ENCODE assay signal across 8 mouse cellular contexts in genomic region chr9:20868448-20869001, GRCm38 (mm10). TPM values are rescaled to one million over a fixed set of nuclear protein-coding genes. Genes with fewer than 3 reads are reported as not detected.
DNase-seq lines count a peak whose midpoint lies in the region; ATAC-seq and TF ChIP-seq lines count a peak whose summit lies in the region.

Gene A230050P20Rik (plus strand): TSS chr9:20868642.

- H3K27ac ChIP-seq in CH12.LX (ENCODE audit: insufficient read depth, low read depth), result no peak within 1 kb of the TSS
- H3K27ac ChIP-seq in embryonic fibroblast, embryonic 13.5 days (ENCODE audit: insufficient read depth, low read length), result no peak within 1 kb of the TSS
- H3K27ac ChIP-seq in layer of hippocampus, adult 2 months, result peak within 1 kb of the TSS; percentile 90
- no peak within 1 kb of the TSS for H3K27ac ChIP-seq in lung, embryonic 14.5 days (ENCODE audit: low read depth)

- H3K36me3 ChIP-seq in CH12.LX (replicated peaks in 1 of 2; ENCODE audit: control insufficient read depth in 1 of 2, insufficient read depth in 1 of 2, low read length in 1 of 2), result peaks cover 29 to 31% of the 10 kb centered on the region in 2 experiments
- no peaks in the 10 kb centered on the region for H3K36me3 ChIP-seq in lung, embryonic 14.5 days (ENCODE audit: insufficient read depth)

- no peaks in the 10 kb centered on the region for H3K79me2 ChIP-seq in CH12.LX (replicated peaks; ENCODE audit: control insufficient read depth, extremely low read depth, insufficient read depth, poor library complexity, severe bottlenecking)

- in situ Hi-C loops in CH12.LX (cut with MboI; ENCODE audit: low pct_ligation_motif_present, low pct_unique_long_range_greater_than_20kb, low sequenced_read_pairs), result no loop called here

- no peak for DNase-seq in CH12.LX (ENCODE audit: extremely low read depth)
- no peak for DNase-seq in adrenal gland, adult 8-10 months
- peak; percentile 57 to 58 for DNase-seq in heart, postnatal 36 days
- DNase-seq in layer of hippocampus, adult 2 months (ENCODE audit: low spot score in 2 of 2), result peak; percentile 77
- peak; percentile 66 for DNase-seq in lung, embryonic 14.5 days
- no peak for DNase-seq in MN1 (ENCODE audit: low spot score)

- no peak for TF ChIP-seq EP300 in CH12.LX (IDR thresholded peaks at IDR 0.05; ENCODE audit: low read length)

- peak within 1 kb of the TSS; percentile 60 to 80 (median 65) for H3K4me3 ChIP-seq in CH12.LX (replicated peaks in 1 of 3; ENCODE audit: low read depth in 2 of 3, low read length in 2 of 3, poor library complexity in 1 of 3)
- H3K4me3 ChIP-seq in embryonic fibroblast, embryonic 13.5 days (ENCODE audit: insufficient read depth, low read length), result peak within 1 kb of the TSS; percentile 47
- H3K4me3 ChIP-seq in layer of hippocampus, adult 2 months, result peak within 1 kb of the TSS; percentile 77
- peak within 1 kb of the TSS; percentile 43 for H3K4me3 ChIP-seq in lung, embryonic 14.5 days (ENCODE audit: low read depth, low read length)

- no peak for TF ChIP-seq CTCF in CH12.LX (conservative IDR thresholded peaks at IDR 0.05 in 1 of 2, IDR thresholded peaks at IDR 0.05 in 1 of 2; ENCODE audit: low read depth in 2 of 2, low read length in 2 of 2)
- no peak for TF ChIP-seq CTCF in embryonic fibroblast, embryonic 13.5 days (IDR thresholded peaks at IDR 0.05; ENCODE audit: borderline replicate concordance, insufficient read depth, low read length)
- TF ChIP-seq CTCF in layer of hippocampus, adult 2 months (conservative IDR thresholded peaks at IDR 0.05), result no peak
- no peak for TF ChIP-seq CTCF in lung, embryonic 14.5 days (IDR thresholded peaks at IDR 0.05; ENCODE audit: low read depth)

- H3K27me3 ChIP-seq in CH12.LX (replicated peaks), result peaks cover 58% of the 10 kb centered on the region
- H3K27me3 ChIP-seq in lung, embryonic 14.5 days (ENCODE audit: insufficient read depth, low read length), result peaks cover 23% of the 10 kb centered on the region

- TF ChIP-seq POLR2A in CH12.LX (IDR thresholded peaks at IDR 0.05; ENCODE audit: low read depth, low read length), result peak; percentile 59
- peak; percentile 52; the same call in 1 of the 2 replicates for TF ChIP-seq POLR2A in embryonic fibroblast, embryonic 13.5 days (IDR thresholded peaks at IDR 0.05; ENCODE audit: low read depth, low read length)

- H3K4me1 ChIP-seq in CH12.LX (ENCODE audit: control insufficient read depth in 1 of 2, insufficient read depth in 2 of 2), result peaks cover 0 to 12% of the 10 kb centered on the region in 2 experiments; a peak in 2 of 4 replicates
- H3K4me1 ChIP-seq in embryonic fibroblast, embryonic 13.5 days (ENCODE audit: control insufficient read depth, insufficient read depth, low read length), result no peaks in the 10 kb centered on the region
- H3K4me1 ChIP-seq in lung, embryonic 14.5 days (ENCODE audit: insufficient read depth), result no peaks in the 10 kb centered on the region

- H3K9me3 ChIP-seq in CH12.LX (replicated peaks; ENCODE audit: low read length), result no peaks in the 10 kb centered on the region
- H3K9me3 ChIP-seq in lung, embryonic 14.5 days (ENCODE audit: low read depth, low read length), result no peaks in the 10 kb centered on the region

- ATAC-seq in lung, embryonic 14.5 days (ENCODE audit: insufficient read depth), result peak; percentile 59
- ATAC-seq in neutrophil, adult 5-6 weeks (ENCODE audit: extremely low read depth, insufficient number of reproducible peaks, low FRiP score, poor library complexity, severe bottlenecking), result peak; percentile 16; the same call in 1 of the 2 replicates

- WGBS in lung, embryonic 14.5 days, result 7% methylated on average over 53 of the region's 53 CpGs

- dilution Hi-C loops in CH12.LX (cut with MboI; ENCODE audit: extremely low pct_ligation_motif_present, extremely low pct_unique_long_range_greater_than_20kb, low sequenced_read_pairs), result no loop called here

- peak within 1 kb of the TSS; percentile 77 for H3K9ac ChIP-seq in CH12.LX (ENCODE audit: insufficient read depth, low read depth)
- H3K9ac ChIP-seq in lung, embryonic 14.5 days, result peak within 1 kb of the TSS; percentile 61

- intact Hi-C loops in heart, postnatal 36 days (cut with DNase I), result no loop called here

- TF ChIP-seq RAD21 in CH12.LX (IDR thresholded peaks at IDR 0.05; ENCODE audit: low read depth, low read length), result no peak

- H3K4me2 ChIP-seq in CH12.LX (ENCODE audit: insufficient read depth, low read depth, poor library complexity, severe bottlenecking), result peak within 1 kb of the TSS; percentile 48
- H3K4me2 ChIP-seq in lung, embryonic 14.5 days, result peak within 1 kb of the TSS; percentile 67

TF ChIP-seq in CH12.LX, 34 proteins besides CTCF, POLR2A, EP300 and RAD21:
- TF ChIP-seq CHD2 (IDR thresholded peaks at IDR 0.05; ENCODE audit: low read length) (no peak), JUND (conservative IDR thresholded peaks at IDR 0.05; ENCODE audit: low read depth, low read length) (no peak), NRF1 (IDR thresholded peaks at IDR 0.05; ENCODE audit: low read depth, low read length) (peak; percentile 74), RCOR1 (conservative IDR thresholded peaks at IDR 0.05; ENCODE audit: low read depth, low read length) (no peak), USF1 (IDR thresholded peaks at IDR 0.05; ENCODE audit: low read depth, low read length) (peak; percentile 78), MAX (IDR thresholded peaks at IDR 0.05; ENCODE audit: low read length) (peak; percentile 79), ELF1 (IDR thresholded peaks at IDR 0.05; ENCODE audit: low read depth, low read length) (no peak), ETS1 (conservative IDR thresholded peaks at IDR 0.05; ENCODE audit: low read depth, low read length) (no peak; the same call in 1 of the 2 replicates), ZNF384 (IDR thresholded peaks at IDR 0.05; ENCODE audit: low read depth, low read length) (no peak), HCFC1 (IDR thresholded peaks at IDR 0.05; ENCODE audit: low read depth, low read length) (no peak), USF2 (conservative IDR thresholded peaks at IDR 0.05; ENCODE audit: low read depth, low read length) (peak; percentile 50; the same call in 1 of the 2 replicates), IRF4 (IDR thresholded peaks at IDR 0.05; ENCODE audit: low read depth, low read length) (peak; percentile 67; the same call in 1 of the 2 replicates), MAFK (IDR thresholded peaks at IDR 0.05; ENCODE audit: insufficient replicate concordance, low read length) (peak; percentile 80; the same call in 1 of the 2 replicates), KAT2A (IDR thresholded peaks at IDR 0.05; ENCODE audit: insufficient replicate concordance, low read length) (no peak), SMC3 (IDR thresholded peaks at IDR 0.05; ENCODE audit: low read depth, low read length) (no peak), MAZ (IDR thresholded peaks at IDR 0.05; ENCODE audit: low read depth, low read length) (0 out of 2 replicates have a peak, but pooled peaks have one; percentile 13), BHLHE40 (IDR thresholded peaks at IDR 0.05; ENCODE audit: low read depth, low read length) (peak; percentile 36; the same call in 1 of the 2 replicates), PAX5 (IDR thresholded peaks at IDR 0.05; ENCODE audit: low read length) (no peak), SIN3A (IDR thresholded peaks at IDR 0.05; ENCODE audit: low read length) (peak; percentile 14; the same call in 1 of the 2 replicates), POLR2AphosphoS2 (IDR thresholded peaks at IDR 0.05; ENCODE audit: low read depth, low read length) (no peak), MYC (IDR thresholded peaks at IDR 0.05; ENCODE audit: low read depth, low read length) (0 out of 2 replicates have a peak, but pooled peaks have one; percentile 65)
TF ChIP-seq in CH12.LX: peak in this region for 10.

RNA-seq across cellular contexts. Expression of gene A230050P20Rik, which starts in this region (rescaled TPM):
- 18.8 and 25.2 TPM in 2 replicates for total RNA-seq in CH12.LX (2012; rRNA removed)
- 3.3 and 3.7 TPM in 2 replicates for total RNA-seq in CH12.LX (2014; rRNA removed)
- polyA plus RNA-seq in CH12.LX (2012; ENCODE audit: insufficient read length, low read depth), result 11.0 and 11.2 TPM in 2 replicates
- 10 to 100 TPM; 17.8 to 48.3 (median 32.4) TPM for total RNA-seq in adrenal gland, adult 8-10 months (2022)
- polyA plus RNA-seq in embryonic fibroblast, embryonic 13.5 days (2011; ENCODE audit: insufficient read length, low read depth, missing spikeins), result 14.7 and 25.3 TPM in 2 replicates
- 1 to 10 TPM; 4.2 to 4.6 TPM for total RNA-seq in heart, postnatal 36 days (2021)
- 10 to 100 TPM; 77.6 to 85.9 TPM for total RNA-seq in layer of hippocampus, adult 2 months (2021)
- polyA plus RNA-seq in lung, embryonic 14.5 days (2014; fragmentation: Nextera tagmentation; extraction: Ambion mirVana), result 8.0 and 9.4 TPM in 2 replicates
- total RNA-seq in neutrophil, adult 5-6 weeks (2017), result 21.3 and 23.1 TPM in 2 replicates

Comparison
In these comparisons a context has a peak if more than half of its experiments do, and no peak if none do; other contexts are left out.
1. DNase-seq: peak in heart, postnatal 36 days (2 of 2), layer of hippocampus, adult 2 months (2 of 2) and lung, embryonic 14.5 days (single experiment); none in CH12.LX (single experiment), adrenal gland, adult 8-10 months (single experiment) and MN1 (single experiment).
2. Peak in every context shown above with its lines, with median percentiles within 50 percentile points of each other: H3K4me3 ChIP-seq.